Mouse (Mus musculus): Measurements from ENCODE around the gene Gm28308. TPM values are rescaled to one million over a fixed set of nuclear protein-coding genes. Genes with fewer than 3 reads are reported as not detected.

The Gm28308 gene
- total RNA-seq, 2 experiments from 2014 or later: not detected

GRCm38 (mm10) chr6:52121173-52121572, 92.0 kb downstream of the Gm28308 start:
- no peak for DNase-seq (ENCODE audit: low spot score in 2 of 2)
- H3K4me3 ChIP-seq: no peak overlapping the region
- no peak overlapping the region for H3K27ac ChIP-seq
- no peak for TF ChIP-seq CTCF (conservative IDR thresholded peaks at IDR 0.05)

DNA sequence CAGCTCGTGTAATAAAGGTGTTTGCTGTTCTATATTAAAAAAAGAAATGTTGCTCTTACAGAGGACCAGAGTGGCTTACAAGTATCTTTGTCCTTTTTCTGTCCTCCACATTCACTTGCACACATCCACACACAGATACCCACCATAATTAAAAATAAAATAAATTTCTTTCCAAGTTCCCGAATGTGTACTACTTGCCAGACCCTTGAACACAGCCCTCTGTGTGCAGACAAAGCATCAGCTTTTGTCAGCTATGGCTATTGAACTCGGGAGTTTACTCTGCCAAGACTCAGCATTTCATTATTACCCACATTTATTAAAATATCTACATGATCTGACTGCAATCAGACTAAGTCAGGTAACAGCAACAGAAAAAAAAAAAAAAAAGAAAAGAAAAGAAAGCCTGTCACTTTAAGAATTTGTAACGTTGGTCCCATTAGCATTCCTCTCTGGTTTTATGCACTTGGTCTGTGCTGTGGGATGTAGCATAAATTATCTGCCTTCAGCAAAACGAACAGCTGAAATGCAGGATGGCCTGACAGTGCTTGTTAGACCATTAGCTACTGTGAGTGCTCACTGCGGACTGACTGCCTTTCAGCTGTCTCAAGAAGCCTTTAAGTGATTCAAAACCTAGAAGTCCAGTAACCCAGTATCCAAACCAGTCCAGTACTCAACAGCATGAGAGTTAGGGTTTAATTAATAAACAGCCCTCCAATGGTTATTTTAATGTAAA, 94.1 kb downstream of the Gm28308 start:
- peak; percentile 12 to 15 for DNase-seq (ENCODE audit: low spot score in 2 of 2)
- Histone ChIP-seq H3K27ac (peak overlapping the region; percentile 32; the same call in 1 of the 2 replicates), H3K4me3 (no peak overlapping the region)
- TF ChIP-seq CTCF (conservative IDR thresholded peaks at IDR 0.05): no peak

- no peak overlapping the region for H3K27ac ChIP-seq
- no peak for TF ChIP-seq CTCF (conservative IDR thresholded peaks at IDR 0.05)
- no peak overlapping the region for H3K4me3 ChIP-seq
- no peak for DNase-seq (ENCODE audit: low spot score in 2 of 2)
Measured at GRCm38 (mm10) chr6:52115899-52116298, 97.2 kb downstream of the Gm28308 start.

Small RNA genes within 50 kb of the gene (microRNA-seq; reads per million reads assigned to microRNA genes)
- 2.9 reads per million in 2 experiments for gene Mir196b

Other genes starting within 250 kb of the Gm28308 start
- 10 to 100 TPM; 14.1 to 15.7 TPM for gene Skap2, start 200.8 kb downstream of the Gm28308 start, total RNA-seq (2021)
- gene Hoxa1, start 55.0 kb downstream of the Gm28308 start, total RNA-seq (2021): not detected
- not detected for gene Hoxa2, start 48.5 kb downstream of the Gm28308 start, total RNA-seq (2021)
- not detected for gene 5730596B20Rik, start 35.8 kb downstream of the Gm28308 start, total RNA-seq (2021)
- not detected for gene Hoxa4, start 21.6 kb downstream of the Gm28308 start, total RNA-seq (2021)
- gene Hoxa5, start 8.8 kb downstream of the Gm28308 start, total RNA-seq (2021): not detected
- not detected for gene Hoxa6, start 4.6 kb downstream of the Gm28308 start, total RNA-seq (2021)
- gene Hoxa3, start within 50 bp of the Gm28308 start, total RNA-seq (2021): not detected
- not detected for gene Hoxa7, start 8.5 kb upstream of the Gm28308 start, total RNA-seq (2021)
- not detected for gene Hoxa9, start 17.8 kb upstream of the Gm28308 start, total RNA-seq (2021)
- gene Hoxa10, start 27.5 kb upstream of the Gm28308 start, total RNA-seq (2021): not detected
- not detected for gene Hoxa11, start 32.5 kb upstream of the Gm28308 start, total RNA-seq (2021)
- gene Hoxa13, start 47.5 kb upstream of the Gm28308 start, total RNA-seq (2021): not detected
- not detected for gene Evx1, start 100.2 kb upstream of the Gm28308 start, total RNA-seq (2021)

All from layer of hippocampus, adult 2 months (tissue).